Mouse (Mus musculus) cerebellum, adult 18-20 months (tissue): ENCODE measurements around the gene Zfp365.

Experiments
- DNase-seq, 2 experiments: peaks; one replicate each; pipeline ENCODE4 v3.0.0; 2021

Zfp365 gene

DNA sequence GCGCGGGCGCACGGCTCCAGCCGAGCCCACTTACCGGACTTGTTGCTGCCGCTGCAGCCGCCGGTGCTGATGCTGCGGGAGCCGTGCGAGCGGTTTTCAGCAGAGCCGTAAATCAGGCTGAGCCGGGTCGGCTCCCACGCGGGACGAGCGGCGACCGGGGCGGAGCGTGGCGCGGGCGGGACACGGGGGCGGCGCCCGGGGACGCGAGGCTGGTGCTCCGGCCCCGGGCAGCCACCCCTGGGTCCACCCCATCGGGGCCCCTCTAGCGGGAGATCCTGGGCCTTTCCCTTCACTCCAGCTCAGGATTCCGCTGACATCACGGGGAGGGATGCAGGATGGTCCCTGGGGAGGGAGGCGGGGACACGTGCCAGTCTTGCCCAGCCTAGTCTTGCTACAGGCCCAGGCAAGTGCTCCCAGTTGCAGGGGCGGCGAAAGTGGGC, at the start of gene Zfp365:
Gene Zfp365, minus strand, starts transcription at position 326 of the 440 bp plus-strand sequence.
- DNase-seq, result peak; percentile 68 to 69

- no peak for DNase-seq
These were observed 47.5 kb upstream of the Zfp365 start for GRCm38 (mm10) chr10:67959982-67960381.

DNA sequence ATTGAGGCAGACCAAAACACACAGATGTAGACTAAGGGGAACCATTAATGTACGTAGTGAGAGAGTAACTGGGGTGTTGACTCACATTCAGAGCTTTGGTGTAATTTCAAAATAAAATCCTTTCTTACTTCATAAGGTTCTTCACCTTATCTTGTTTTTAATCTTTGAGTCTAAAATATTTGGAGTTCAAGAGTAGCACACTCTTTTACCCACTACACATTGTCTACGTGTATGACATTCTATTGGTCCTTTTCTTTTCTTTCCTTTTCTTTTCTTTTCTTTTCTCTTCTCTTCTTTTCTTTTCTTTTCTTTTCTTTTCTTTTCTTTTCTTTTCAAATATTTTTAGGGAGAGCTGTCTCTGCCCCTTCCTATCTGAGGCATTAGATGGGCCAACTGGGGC, 43.5 kb upstream of the Zfp365 start:
- DNase-seq, result no peak

- no peak for DNase-seq
These were observed 39.2 kb upstream of the Zfp365 start for GRCm38 (mm10) chr10:67951690-67952089.

DNA sequence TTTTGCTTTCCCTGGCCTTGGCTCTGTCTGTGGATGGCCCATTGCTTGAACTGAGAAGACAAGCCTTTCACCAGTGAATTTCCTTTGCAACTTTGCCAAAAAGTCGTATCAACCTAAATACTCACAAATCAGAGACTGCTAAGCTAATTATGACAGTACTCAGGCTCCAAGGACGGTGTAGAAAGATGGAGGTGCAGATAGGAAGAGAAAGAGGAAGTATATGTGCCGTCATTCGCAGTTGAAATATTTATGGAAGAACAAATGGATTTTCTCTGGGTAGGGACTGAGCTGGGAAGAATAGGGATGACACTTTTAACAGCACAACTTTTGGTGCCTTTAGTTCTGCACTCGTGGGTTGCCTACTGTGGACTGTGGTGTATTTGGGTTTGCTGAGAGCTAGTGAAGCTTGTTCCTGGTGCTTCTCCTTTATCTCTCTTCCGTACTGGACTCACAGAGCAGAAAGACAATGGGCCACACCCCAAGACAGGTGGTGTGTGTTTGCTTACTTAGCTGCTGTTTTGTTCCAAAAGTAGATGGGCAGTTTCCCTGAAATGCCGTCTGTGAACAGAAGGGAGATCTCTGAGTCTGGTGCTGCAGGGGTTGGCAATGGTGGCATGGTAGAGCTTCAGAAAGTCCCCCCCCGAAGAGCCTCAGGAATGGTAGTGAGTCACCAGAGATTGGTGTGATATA, 37.7 kb upstream of the Zfp365 start:
- DNase-seq, result no peak

DNA sequence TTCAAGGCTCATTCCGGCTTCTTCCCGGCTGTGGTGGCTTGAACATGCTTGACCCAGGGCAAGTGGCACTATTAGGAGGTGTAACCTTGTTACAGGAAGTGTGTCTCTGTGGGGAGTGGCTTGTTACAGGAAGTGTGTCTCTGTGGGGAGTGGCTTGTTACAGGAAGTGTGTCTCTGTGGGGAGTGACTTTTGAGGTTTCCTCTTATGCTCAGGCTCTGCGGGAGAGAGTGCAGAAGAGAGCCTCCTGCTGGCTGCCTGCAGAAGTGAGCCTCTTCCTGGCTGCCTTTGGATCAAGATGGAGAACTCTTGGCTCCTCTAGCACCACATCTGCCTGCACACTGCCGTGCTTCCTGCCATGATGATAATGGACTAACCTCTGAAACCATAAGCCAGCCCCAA, 31.1 kb upstream of the Zfp365 start:
- no peak for DNase-seq

- no peak for DNase-seq
These were observed 27.1 kb upstream of the Zfp365 start for GRCm38 (mm10) chr10:67939546-67939945.

GRCm38 (mm10) chr10:67937775-67938174, 25.3 kb upstream of the Zfp365 start:
- no peak for DNase-seq

- DNase-seq, result no peak
These were observed 24.5 kb upstream of the Zfp365 start for GRCm38 (mm10) chr10:67936944-67937343.

DNA sequence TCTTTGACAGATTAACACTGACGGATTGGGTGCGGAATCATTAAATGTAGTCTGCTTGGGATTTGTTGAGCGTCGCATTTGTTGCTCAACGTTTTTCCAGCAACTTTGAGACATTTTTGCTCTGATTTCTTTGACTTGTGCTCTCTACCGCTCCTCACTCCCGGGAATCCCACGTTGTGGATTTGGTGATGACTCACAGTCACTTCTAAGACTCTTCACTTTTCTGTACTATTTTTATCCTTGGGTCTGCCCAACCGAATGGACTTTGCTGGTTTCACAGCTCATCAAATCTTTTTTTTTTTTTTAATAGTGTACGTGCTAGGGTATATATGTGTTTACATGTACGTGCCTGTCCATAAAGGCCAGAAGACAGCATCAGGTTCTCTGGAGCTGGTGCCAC, 20.3 kb upstream of the Zfp365 start:
- no peak for DNase-seq

- DNase-seq, result no peak
These were observed 18.9 kb upstream of the Zfp365 start for GRCm38 (mm10) chr10:67931328-67931727.

DNA sequence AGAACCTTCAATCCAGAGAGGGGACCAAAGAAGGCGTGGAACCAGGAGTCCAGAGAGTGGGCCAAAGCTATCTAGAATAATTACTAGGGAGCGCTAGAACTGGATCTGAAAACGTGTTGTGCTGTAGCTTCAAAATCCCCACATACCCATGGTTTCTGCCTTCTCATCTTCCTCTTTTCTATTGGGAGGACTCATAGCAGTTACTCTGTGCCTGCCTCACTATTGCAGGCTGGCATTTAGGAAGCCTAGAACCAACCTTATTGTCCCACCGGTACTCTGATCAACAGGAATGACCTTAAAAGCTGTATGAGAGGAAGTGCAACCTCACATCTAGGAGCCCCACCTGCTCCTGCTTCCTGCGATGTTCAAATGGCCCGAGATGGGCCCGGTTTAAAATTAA, 16.1 kb upstream of the Zfp365 start:
- DNase-seq, result no peak

DNA sequence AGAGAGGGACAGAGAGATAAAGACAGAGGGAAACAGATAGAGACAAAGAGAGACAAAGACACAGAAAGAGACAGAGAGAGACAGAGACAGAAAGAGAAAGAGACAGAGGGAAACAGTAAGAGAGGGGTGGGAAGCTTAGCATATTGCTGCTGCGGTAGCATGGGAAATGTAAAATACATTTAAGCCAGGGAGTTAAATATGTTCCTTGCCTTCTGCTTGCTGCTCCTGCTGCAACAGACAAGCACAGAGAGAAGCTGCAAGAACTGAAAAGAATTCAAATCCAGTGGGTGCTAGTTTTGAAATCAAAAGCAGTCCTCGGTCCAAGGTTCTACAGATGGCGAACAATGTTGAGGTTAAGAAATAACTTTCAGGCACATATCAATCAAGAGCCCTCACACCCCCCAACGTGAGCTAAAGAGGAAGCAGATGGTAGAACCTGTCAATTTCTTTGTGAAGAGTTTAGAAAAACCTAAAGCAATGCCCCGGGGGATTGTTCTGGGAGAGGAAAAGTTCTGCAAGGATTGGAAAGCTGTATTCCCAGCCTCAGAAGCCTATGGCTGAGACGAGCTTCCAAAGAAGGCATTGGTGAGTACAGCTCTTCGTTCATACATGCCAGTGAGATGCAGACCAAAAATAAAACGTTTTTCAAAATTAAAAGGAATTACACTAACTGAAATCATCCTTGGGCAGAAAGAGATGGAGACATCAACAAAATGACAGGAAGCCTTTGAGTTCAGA, 15.4 kb upstream of the Zfp365 start:
- DNase-seq, result no peak

DNA sequence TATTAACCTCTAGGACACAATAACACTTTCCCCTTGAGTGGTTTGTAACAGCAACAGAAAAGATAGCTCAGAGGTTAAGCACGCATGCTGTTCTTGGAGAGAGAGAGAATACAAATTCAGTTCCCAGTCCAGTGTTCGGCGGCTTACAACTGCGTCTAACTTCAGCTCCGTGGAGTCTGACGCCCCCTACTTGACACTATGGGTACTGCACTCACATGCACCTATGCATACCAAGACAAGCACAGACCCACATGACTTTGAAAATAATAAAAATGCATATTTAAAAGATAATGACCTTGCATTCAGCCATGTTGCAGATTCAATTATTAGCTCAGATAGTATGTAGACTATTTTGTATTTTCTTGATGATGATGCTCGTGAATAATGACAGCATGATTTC, 11.6 kb upstream of the Zfp365 start:
- DNase-seq, result no peak

GRCm38 (mm10) chr10:67921777-67922176, 9.3 kb upstream of the Zfp365 start:
- no peak for DNase-seq

DNA sequence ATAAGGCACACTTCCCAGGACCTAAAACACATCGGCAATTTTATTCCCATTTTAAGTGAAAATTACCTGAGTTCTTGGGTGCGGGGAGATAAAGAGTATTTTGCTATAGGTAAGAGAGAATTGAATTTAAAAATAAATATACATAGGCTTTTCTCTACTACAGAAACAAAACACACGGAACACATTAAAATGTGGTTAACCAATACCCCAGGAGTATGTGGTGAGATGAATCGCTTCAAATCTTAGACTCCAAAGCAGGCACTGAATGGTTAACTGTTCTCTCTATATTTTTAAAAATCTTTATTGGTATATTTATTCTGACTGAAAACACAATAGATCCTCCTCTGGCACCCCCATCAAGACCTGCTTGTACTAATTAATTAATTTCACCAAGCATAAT, 7.2 kb upstream of the Zfp365 start:
- DNase-seq, result no peak

DNA sequence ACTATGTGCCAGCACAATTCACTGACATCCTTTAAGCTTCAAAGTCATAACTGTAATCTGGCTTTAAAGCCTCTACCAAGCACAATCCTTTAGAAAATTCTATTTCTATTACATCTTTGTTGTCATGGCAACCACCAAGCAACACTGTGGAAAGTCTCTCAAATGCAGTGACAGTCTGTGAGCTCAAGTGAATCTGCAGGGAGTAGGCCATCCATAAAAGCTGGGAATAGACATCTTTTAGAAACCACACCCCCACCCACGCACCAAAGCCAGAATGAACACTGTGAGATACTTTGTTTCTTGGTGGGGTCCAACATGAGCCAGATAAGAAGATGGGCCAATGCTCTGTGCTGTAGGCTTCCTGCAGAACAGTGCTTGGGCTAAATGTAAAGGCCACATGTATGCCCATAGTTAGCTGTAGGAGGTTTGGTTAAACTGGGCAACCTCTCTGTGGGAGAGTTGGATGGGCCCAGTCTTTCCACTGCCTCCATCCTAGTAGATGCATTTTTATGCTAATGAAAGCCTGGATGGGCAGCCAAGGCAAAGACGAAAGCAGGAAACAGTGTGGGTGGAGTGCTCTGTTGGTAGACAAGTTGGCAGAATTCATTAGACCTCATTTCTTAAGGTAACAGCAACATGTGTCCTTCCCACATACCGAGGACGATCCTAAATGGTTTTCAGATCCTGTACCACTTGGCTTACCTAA, 5.9 kb upstream of the Zfp365 start:
- no peak for DNase-seq

DNA sequence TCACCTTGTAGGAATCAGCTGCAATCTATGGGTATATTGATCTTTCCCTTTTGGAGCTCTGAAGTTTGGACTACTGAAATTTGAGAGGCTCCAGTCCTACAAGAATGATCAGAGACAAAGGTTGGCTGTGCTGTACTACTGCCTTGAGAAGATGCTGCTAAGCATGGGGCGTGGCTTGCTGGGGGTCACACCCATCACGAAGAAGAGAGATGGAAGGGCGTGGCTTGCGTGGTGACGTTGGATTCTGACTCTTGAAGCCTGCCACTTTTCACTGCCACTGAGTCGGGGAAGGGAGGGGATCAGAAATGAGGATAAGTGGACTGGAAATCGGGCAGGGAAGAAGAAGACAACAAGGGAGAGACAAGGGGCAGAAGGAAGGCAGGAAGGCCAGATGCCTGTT, 4.9 kb upstream of the Zfp365 start:
- DNase-seq, result no peak

GRCm38 (mm10) chr10:67911447-67912336, 770 bp downstream of the Zfp365 start:
- DNase-seq, result peak in 1 of 2 experiments; percentile 11

DNA sequence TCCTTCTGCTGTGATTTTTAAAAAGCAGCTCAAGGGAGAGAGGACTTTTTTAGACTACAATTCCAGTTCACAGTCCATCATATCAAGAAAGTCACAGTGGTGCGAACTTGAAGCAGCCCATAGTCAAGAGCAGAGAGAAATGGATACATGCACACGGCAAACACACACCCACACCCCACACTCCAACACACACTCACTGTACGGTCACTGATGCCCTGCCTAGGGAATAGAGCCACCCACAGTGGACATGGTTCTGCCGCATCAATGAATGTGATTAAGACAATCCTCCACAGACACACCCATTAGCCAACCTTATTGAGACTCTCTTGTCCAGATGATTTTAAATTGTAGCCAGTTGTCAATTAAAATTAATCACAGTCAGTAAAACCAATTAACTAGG, 4.5 kb downstream of the Zfp365 start:
- no peak for DNase-seq

DNA sequence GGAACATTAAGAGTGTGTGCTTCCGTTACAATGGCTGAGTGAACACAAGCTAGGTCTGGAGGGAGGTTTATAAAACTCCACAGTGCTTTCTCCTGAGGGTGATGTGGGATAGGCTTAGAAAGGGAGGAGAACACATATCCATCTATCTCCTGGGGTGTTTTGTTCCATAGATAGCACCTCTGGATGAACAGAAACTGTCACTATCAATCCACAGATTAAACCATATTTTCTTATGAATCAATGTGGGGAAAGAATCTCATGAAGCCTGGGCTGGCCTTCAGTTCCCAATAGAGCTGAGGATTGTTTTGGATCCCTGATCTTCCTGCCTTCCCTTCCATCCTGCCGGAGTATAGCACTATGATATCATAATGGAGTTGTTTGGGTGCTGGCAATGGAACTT, 5.5 kb downstream of the Zfp365 start:
- DNase-seq, result no peak

DNA sequence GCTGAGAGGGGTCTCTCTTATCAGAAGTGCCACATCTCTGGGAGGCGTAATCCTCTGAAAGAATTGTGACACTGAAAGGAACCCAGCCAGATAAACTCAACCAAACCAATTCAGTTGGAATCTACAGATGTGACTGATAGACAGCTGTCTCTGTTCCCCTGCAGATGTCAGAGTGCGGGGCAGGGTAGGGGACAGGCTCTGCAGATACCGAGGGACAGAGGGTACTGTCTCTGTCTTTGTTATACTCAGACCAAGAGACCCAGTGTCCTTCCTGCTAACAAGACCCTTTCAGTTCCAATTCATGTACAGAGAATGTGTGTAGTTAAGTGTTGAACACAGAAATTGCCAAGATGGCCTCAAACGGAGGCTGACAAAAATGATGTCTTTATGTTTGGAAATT, 6.4 kb downstream of the Zfp365 start:
- DNase-seq, result no peak

GRCm38 (mm10) chr10:67903387-67903786, 9.1 kb downstream of the Zfp365 start:
- DNase-seq, result no peak
